Mouse (Mus musculus): ENCODE results near the gene Pnkd. TPM values are rescaled to one million over a fixed set of nuclear protein-coding genes. Genes with fewer than 3 reads are reported as not detected.
A peak's percentile ranks its signal among the peaks of the same experiment; 100 is the strongest.
"Not testable (repeated sequence)": the region's sequence is repeated elsewhere in the genome, so short reads cannot be mapped to it uniquely, and the experiment has no call there.

Pnkd gene
- total RNA-seq, 2 experiments from 2014 or later = 98.6 to 99.4 TPM

DNA sequence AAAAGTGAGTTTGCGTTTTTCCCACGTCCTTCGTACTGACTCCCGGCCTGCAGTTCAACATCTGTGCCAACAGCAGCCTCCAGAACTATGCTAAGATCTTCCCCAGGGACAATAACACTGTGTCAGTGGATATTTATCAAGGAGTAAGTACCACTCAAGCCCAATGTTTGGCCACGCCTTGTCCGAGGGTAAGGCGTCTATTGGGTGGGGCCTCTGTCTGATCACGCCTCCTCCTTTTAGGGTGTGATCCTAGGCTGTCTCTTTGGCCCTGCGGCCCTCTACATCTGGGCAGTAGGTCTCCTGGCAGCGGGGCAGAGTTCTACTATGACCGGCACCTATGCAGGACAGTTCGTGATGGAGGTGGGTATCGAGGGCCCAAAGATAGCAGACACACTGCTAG is 98.7 kb downstream of the Pnkd start:
- DNase-seq = no peak
- intact Hi-C loops (cut with DNase I) = no loop called here

DNA sequence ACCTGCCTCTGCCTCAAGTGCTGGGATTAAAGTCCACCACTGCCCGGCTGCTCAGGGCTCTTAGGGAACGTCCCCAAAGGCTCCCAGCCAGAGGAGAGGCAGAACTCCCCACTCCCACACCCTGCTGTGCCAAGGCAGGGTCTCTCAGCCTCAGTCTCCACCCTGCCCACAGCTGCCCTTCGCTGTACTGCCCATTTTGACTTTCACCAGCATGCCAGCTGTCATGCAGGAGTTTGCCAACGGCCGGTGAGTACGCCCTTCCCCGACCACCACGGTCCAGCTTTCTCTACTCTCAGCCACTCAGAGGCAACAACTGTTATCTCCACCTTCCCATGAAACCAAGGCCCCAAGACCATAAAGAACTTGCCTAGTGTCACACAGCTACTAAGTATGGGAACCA is 99.8 kb downstream of the Pnkd start:
- no peak for DNase-seq
- intact Hi-C loops (cut with DNase I) = no loop called here

DNA sequence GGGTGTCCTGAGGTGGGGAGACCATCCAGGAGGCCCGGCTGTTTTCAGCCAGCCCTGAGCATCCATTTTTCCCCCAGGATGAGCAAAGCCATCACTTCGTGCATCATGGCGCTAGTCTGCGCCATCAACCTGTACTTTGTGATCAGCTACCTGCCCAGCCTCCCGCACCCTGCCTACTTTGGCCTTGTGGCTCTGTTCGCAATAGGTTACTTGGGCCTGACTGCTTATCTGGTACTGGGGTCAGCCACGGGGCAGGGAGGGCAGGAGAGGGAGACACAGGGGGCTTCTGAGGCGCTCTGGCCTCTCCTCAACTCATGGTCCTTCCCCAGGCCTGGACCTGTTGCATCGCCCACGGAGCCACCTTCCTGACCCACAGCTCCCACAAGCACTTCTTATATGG is 100.3 kb downstream of the Pnkd start:
- intact Hi-C loops (cut with DNase I) = no loop called here
- DNase-seq = no peak

DNA sequence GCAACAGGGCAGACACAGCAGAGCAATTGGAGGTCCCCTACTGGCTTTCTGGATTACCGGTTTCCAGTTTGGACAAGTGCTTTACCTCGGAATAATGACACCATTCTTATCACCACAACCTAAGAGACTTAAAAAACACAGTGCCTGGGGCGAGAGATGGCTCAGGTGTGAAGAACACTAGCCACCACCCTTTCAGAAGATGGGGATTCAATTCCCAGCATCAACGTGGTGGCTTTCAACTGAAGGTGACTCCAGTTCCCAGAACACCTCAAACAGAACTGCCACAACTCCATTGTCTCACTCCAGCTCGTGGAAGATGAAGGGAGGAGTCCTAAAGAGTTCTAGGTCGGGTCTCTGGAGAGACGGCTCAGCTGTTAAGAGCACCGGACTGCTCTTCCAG is 100.8 kb downstream of the Pnkd start:
- intact Hi-C loops (cut with DNase I) = no loop called here
- DNase-seq = no peak

DNA sequence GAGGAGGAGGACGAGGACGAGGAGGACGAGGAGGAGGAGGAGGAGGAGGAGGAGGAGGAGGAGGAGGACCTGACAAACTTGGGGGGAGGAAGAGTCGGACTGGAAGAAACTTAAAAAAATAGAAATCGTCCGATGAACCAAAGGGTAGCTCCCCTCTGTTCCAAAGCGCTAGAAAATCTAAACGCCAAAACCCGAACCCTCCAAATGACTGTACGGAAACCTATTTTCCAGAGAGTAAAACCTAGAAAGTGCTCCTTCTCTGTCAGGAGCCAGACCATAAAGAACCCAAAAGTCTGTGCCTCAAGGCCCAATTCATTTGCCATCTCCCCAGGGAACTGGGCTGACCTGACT is 101.6 kb downstream of the Pnkd start:
- intact Hi-C loops (cut with DNase I) = no loop called here
- no peak for DNase-seq

DNA sequence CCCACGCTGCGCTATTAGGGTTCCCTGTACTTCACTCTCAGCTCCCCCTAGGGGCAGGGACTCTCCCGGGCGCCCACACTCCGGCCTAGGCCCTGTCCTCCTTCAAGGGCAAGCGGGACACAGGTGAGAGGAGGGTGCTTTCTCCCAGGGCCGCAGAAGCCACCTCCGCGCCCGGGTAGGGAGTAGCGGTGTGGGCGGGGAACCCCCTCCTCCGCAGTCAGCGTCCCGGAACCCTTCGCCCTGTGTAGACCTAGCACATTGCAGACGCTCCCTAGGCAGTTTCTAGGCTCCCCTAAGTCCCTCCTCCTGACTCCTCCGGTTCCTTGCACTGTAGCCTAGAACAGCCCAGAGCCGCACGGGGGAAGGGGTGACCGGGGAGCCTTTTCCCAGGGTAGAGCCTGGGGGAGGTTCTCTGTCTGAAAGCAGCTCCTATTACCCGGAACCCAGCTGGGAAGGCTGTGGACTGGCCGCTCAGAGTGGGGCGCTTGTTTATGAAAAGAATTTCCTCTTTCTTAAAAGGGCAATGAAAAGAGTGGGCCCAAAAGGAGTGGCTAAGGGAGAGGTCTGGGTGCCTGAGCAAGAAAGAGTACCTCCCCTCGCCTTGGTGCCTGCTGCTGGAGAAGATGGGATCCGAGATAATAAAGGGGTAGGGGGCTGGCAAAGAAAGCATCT is 102.1 kb downstream of the Pnkd start:
- intact Hi-C loops (cut with DNase I) = no loop called here
- DNase-seq = peak; percentile 89

DNA sequence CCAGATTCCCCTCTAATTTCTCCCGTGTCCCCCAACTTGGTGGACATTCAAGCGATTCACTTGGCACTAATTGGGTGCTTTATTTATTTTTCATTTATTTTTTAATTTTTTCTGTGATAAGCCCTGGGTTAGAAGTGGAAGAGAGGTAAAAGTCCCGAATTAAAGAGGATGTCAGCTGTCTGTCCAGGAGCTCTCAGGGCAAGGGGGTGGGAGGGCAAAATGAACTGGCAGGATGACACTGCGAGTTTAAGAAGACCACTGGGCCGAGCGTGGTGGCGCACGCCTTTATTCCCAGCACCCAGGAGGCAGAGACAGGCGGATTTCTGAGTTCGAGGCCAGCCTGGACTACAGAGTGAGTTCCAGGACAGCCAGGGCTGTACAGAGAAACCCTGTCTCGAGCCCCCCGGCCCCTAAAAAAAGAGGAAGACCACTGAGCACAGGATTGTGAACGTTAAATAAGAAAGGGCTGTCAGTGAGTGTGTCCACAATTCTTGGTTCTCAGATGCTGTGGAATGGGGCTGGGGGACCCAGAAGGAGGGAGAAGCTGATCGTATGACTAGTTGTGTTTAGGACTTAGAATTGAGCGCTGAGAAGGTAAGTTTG is 102.8 kb downstream of the Pnkd start:
- intact Hi-C loops (cut with DNase I) = no loop called here
- DNase-seq = no peak

DNA sequence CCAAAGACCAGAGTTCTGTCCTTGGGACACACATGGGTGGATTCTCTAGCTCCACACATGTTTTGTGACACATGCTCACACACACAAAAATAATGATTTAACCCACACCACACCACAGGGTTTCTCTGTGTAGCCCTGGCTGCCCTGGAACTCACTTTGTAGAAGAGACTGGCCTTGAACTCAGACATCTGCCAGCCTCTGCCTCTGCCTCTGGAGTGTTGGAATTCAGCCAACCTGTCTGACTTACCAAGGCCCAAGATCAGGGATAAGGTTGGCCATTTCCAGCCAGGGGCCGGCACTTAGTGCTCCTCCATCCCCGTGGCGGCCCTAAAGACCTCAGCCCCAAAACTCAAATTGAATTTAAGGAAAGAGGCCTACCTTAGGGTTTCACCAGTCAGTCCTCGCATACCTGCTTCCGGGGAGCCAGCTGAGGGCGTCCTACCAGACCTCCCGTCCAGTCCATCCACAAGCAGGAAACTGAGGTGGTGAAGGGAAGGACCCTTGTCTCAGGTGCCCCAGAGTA is 103.7 kb downstream of the Pnkd start:
- intact Hi-C loops (cut with DNase I) = no loop called here
- DNase-seq = no peak

DNA sequence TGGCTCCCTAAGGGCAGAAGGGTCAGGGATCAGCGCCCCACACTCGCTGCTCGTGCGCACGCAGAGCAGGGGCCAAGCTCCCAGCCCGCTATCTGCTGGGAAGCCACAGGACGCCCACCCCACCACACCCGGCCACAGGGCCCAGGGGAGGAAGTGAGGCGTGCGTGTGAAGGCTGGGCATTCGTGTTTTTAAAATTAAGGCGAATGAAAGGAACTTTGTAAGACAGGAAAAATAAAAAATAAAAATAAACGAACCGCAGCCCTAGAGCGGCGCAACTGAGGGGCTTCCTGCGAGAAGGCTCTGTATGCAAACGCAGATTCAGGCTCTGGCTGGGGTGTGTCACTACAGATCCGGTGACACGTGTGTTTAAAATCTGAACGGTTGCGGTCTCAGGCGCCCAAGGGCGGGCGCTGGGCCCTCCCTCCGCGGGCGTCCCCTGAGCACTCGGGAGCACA is 105.1 kb downstream of the Pnkd start:
- intact Hi-C loops (cut with DNase I) = no loop called here

DNA sequence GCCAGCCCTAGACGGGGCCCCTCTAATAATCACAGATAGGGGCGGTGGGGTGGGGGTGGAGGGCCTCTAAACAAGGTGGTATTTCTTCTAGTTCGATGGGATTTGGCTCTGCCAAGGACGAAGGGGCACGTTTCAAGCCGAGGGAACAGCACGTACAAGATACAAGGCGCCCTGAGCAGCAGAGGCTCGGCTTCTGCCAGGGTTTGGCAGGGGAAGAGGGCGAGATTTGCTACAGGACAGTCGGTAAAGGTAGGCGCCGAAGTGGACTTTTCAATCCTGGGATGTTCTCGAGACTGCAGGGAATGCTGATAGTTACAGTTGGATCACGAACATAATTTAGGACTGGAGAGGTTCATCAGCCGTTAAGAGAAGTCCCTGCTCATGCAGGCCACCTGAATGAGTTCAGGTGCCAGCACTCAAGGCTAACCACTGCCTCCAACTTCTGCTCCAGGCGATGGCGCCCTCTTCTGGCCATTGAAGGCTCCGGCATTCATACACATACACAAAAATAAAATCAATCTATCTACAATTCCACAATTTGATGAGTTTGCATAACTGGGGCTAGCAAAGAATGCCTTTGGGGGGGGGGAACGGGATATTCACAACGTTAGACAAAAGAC is 105.7 kb downstream of the Pnkd start:
- intact Hi-C loops (cut with DNase I) = no loop called here
- peak; percentile 54 for DNase-seq

More for the DNA sequence above, 105.1 kb downstream of the Pnkd start:
- DNase-seq = no peak

DNA sequence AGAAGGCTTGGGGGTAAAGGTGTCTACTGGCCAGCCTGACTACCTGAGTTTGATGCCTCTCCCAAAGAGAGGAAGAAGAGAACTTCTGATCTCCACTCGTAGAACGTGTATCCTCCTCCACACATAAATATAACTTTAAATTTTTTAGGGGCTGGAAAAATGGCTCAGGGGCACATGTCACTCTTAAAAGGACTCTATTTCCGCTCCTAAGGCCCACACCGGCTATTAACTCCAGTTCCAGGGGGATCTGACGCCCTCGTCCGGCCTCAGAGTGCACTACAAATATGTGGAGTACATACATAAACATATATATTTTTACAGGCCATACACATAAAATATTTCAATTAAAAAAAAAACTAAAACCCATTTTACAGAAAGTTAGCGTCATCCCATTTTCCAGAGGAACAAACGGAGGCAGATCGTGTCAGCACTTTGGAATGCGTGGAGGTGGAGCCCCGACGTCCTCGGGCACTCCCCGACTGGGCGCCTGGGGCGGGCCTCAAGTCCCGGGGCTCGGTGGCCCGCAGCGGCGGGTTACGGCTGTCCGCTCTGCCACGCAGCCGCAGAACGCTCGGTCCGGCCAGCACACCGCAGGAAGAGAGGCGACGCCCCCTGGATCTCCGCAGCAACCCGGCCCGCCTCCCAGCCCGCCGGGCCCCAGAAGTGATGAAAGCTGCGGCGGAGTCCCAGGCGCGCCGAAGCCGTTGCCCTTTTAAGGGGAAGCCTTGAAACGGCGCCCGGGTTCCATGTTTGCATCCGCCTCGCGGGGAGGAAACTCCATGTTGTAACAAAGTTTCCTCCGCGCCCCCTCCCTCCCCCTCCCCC is 106.4 kb downstream of the Pnkd start, which contains the start of gene Ctdsp1:
Ctdsp1 (plus strand) TSS at position 586 of the 825 bp plus-strand sequence.
- DNase-seq = peak; percentile 96
- intact Hi-C loops (cut with DNase I) = no loop called here

DNA sequence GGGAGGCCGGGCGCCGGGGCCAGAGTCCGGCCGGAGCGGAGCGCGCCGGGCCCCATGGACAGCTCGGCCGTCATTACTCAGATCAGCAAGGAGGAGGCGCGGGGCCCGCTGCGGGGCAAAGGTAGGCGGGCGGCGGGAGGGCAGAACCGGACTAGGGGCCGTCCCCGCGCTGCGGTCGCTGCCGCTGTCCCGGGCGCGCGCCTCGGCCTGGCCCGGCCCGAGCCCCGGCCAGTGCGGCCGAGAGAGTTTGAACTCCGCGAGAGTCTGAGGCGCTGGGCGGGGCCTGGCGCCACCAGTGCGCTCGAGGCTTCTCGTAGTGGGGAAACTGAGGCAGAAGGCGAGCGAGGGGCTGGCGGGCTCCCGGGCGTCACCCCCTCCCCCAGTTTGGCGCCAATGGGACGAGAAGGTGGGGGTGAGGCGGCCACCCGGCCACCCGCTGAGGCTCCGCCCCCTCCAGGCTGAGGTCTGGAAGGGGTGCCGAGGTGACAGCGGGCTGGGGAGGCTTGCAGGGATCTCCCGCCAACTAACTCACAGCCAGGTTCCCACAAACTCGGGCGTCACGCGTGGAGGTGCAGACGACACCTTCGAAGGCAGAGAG is 107.2 kb downstream of the Pnkd start:
- intact Hi-C loops (cut with DNase I) = no loop called here

DNA sequence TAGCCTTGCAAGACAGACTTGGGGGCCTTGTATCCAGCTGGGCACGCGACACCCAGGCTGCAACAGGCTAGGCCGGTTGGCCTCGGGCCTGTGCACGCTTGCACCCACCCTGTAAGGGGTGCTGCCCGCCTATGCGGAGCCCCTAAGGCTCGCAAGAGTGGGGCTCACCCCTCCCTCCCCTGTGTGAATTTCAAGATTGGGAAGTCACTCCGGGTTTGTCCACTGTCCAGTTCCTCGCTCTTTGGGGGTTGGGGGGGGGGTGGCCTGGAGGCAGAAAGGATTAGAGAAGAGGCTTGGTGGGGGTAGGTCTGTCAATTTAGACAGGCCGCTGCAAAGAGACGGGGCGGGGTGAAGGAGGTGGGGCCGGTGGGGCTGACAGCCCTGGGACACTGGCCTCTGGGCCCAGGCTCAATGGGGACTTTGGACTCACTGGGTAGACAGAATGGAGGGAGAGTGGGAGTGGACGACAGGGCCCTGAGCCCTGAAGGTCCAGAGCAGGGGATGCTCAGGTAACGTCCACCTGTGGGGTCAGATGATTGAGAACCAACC is 107.8 kb downstream of the Pnkd start:
- DNase-seq = no peak
- intact Hi-C loops (cut with DNase I) = no loop called here

More for the DNA sequence above, 107.2 kb downstream of the Pnkd start:
- DNase-seq = peak; percentile 58

DNA sequence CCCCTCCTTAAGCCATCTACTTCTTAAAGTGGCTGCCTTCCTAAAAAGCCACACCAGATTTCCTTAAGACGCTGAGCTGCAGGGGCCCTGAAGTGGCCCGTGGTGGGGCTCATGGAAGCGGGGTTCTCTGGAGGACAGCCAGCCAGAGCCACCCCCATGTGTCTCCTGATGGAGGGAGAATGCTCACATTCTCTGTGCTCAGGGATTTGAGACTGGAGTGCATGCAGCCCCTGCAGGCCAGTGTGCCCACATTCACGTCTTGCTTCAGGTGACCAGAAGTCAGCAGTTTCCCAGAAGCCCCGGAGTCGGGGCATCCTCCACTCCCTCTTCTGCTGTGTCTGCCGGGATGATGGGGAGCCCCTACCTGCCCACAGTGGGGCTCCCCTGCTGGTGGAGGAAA is 108.3 kb downstream of the Pnkd start:
- DNase-seq = no peak
- intact Hi-C loops (cut with DNase I) = no loop called here

DNA sequence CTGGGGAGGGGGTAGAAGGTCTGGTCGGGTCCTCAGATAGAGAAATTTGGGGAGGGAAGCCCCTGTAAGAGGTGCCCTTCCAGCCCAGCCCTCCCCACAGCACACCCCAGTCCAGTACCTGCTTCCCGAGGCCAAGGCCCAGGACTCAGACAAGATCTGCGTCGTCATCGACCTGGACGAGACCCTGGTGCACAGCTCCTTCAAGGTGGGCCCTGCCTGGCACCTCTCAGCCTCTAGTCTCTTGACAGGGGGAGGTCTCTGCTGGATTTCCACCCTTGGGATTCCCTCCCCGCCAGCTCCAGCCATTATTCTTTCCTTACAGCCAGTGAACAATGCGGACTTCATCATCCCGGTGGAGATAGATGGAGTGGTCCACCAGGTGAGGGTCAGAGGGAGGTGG is 109.0 kb downstream of the Pnkd start:
- no peak for DNase-seq
- intact Hi-C loops (cut with DNase I) = no loop called here

DNA sequence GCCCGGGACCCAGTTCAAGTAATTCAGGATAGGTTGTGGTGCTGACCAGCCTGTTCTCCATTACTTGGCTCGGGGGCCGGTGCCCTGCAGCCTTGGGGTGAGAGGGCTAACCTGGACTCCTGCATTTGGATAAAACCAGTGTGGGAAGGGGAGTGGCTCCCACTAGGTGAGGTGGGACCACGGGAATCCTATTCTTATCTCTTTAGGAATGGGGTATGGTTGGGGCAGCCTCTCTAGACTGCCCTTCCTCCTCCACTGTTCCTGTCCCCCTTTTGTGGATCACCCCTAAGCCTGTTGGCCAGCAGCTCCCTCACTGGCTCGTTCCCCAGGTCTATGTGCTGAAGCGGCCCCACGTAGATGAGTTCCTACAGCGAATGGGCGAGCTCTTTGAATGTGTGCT is 109.6 kb downstream of the Pnkd start:
- no peak for DNase-seq
- intact Hi-C loops (cut with DNase I) = no loop called here

DNA sequence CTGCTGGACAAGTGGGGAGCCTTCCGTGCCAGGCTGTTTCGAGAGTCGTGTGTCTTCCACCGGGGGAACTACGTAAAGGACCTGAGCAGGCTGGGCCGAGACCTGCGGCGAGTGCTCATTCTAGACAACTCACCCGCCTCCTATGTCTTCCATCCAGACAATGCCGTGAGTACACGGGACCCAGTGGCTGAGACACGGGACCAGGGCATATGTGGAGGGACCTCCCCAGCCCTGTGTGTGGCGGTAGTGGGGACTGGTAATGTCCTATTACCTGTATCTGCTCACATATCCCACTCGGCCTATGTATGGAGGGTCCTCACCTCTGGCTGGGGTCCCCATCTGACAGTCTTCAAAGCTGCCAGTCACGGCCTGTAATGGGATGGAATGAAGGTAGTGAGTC is 110.1 kb downstream of the Pnkd start:
- no peak for DNase-seq
- intact Hi-C loops (cut with DNase I) = no loop called here

DNA sequence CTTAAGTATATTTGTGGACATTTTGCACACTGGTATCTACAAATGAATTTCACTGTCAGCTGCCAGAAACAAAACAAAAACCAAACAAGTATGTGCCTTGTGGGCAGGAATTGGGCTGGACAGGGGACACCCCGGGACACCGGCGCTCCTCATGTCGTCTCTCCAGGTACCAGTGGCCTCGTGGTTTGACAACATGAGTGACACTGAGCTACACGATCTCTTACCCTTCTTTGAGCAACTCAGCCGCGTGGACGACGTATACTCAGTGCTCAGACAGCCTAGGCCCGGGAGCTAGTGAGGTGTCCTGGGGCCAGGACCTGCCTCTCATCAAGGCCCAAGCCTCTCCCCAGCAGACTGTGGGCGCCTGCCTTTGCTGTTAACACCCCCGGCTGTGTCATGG is 110.6 kb downstream of the Pnkd start:
- no peak for DNase-seq

DNA sequence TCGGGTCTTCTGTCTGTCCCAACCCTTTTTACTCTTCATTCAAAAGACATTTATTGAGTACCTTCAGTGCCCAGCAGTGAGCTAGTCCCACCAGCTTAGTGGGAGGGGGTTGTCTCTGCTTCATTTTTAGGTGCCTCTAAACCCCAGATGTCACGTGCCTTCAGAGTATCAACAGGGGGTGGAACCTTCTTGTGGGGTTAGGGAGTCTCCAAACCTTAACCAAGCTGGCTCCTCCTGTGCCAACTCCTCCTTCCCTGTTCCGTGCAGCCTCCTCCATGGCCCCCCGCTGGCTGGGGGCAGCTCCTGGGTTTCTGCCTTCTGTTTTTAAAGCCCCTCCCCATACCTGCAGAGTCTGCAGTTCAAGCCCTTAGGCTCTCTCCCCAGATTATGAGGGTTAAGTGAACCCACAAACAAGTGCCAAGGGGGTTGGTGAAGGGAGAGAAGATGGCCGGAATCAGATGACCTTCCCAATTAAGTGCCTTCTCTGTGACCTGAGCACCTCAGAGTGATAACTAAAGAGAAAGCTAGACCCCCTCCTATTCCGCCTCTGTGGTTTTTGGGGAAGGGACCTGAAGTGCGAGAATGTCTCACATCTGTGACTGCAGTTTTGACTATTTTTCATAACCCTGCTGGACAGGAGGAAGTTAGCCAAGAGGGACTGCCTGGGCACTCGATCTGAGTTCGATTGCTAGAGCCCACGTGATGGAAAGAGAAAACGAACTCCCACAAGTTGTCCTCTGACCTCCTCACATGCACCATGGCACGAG is 111.9 kb downstream of the Pnkd start:
- DNase-seq; intact Hi-C loops (cut with DNase I): not testable (repeated sequence)

More for the DNA sequence above, 110.6 kb downstream of the Pnkd start:
- intact Hi-C loops (cut with DNase I) = no loop called here

Data from left cerebral cortex, postnatal 4 days (tissue).